Mouse (Mus musculus): ENCODE measurements around the gene Snx18.

- TF ChIP-seq REST (IDR thresholded peaks at IDR 0.05; ENCODE audit: insufficient read depth, insufficient read length) = peak; percentile 59
- peak in 1 of 3 experiments; percentile 48 for TF ChIP-seq MYOD1 (IDR thresholded peaks at IDR 0.05; ENCODE audit: control insufficient read depth in 1 of 3, insufficient read length in 2 of 3, low read depth in 2 of 3)
- peak; percentile 99 for TF ChIP-seq POLR2A (IDR thresholded peaks at IDR 0.05; ENCODE audit: insufficient read length, low read depth)
- peak; percentile 88 for TF ChIP-seq USF1 (IDR thresholded peaks at IDR 0.05; ENCODE audit: low read depth)
- no peak for TF ChIP-seq CEBPB (IDR thresholded peaks at IDR 0.05; ENCODE audit: insufficient read depth, poor library complexity, severe bottlenecking)
- no peak for TF ChIP-seq MAX (IDR thresholded peaks at IDR 0.05; ENCODE audit: low read depth)
- peak; percentile 95 for TF ChIP-seq POLR2AphosphoS2 (IDR thresholded peaks at IDR 0.05; ENCODE audit: insufficient read length, low read depth)
- TF ChIP-seq MYOG (IDR thresholded peaks at IDR 0.05; ENCODE audit: control insufficient read depth in 1 of 3, insufficient read depth in 1 of 3, insufficient read length in 2 of 3, low read depth in 2 of 3) = peak in 2 of 3 experiments; percentile 27 to 67
- TF ChIP-seq TCF3 (IDR thresholded peaks at IDR 0.05; ENCODE audit: insufficient read length, low read depth) = no peak
- no peak for TF ChIP-seq TCF12 (IDR thresholded peaks at IDR 0.05; ENCODE audit: insufficient read depth, poor library complexity, severe bottlenecking)
- TF ChIP-seq E2F4 (IDR thresholded peaks at IDR 0.05; ENCODE audit: insufficient read depth) = peak; percentile 35
Measured at GRCm38 (mm10) chr13:113617891-113618823, at the start of gene Snx18.
